Mouse (Mus musculus) kidney, embryonic 16.5 days (tissue): ENCODE results near the gene Mcm2. TPM values are rescaled to one million over a fixed set of nuclear protein-coding genes. Genes with fewer than 3 reads are reported as not detected.

Source experiments
- ATAC-seq: fragments of 200-750 bp; cut with Nextera tagmentation; 2 replicates; pipeline ENCODE4 v1.8.0; 2017; ENCODE audit warnings: moderate TSS enrichment; ENCODE audit not compliant: low FRiP score, low TSS enrichment
- H3K27ac ChIP-seq: fragments of 300-500 bp; sonication (generic); 2 replicates; pipeline ENCODE4 v1.5.1; 2014; ENCODE audit warnings: low read length
- H3K27me3 ChIP-seq: fragments of 300-500 bp; sonication (generic); 2 replicates; pipeline ENCODE4 v1.6.1; 2014; ENCODE audit warnings: low read length, control low read depth, mixed read lengths; ENCODE audit not compliant: insufficient read depth
- H3K36me3 ChIP-seq: fragments of 300-500 bp; sonication (generic); 2 replicates; pipeline ENCODE4 v1.6.1; 2014; ENCODE audit warnings: low read length, control low read depth, mixed read lengths; ENCODE audit not compliant: insufficient read depth
- H3K4me1 ChIP-seq: fragments of 300-500 bp; sonication (generic); 2 replicates; pipeline ENCODE4 v1.6.1; 2014; ENCODE audit warnings: low read length, control low read depth, mixed read lengths; ENCODE audit not compliant: insufficient read depth
- H3K4me2 ChIP-seq: fragments of 300-500 bp; sonication (generic); replicated peaks from 2 replicates; pipeline ENCODE4 v1.6.1; 2014; ENCODE audit warnings: low read depth, low read length
- H3K4me3 ChIP-seq: fragments of 300-500 bp; sonication (generic); 2 replicates; pipeline ENCODE4 v1.5.1; 2014; ENCODE audit warnings: mild to moderate bottlenecking, low read length
- H3K9ac ChIP-seq: fragments of 300-500 bp; sonication (generic); replicated peaks from 2 replicates; pipeline ENCODE4 v1.6.1; 2014; ENCODE audit warnings: low read length
- H3K9me3 ChIP-seq: fragments of 300-500 bp; sonication (generic); 2 replicates; pipeline ENCODE4 v1.6.1; 2016; ENCODE audit warnings: low read length, control low read depth
- WGBS: fragments of 180-500 bp; shearing (Covaris S2); extraction: QIAGEN DNeasy Blood & Tissue Kit; methylation state at CpG from one replicate; pipeline ENCODE4 v1.1.7; 2014; 5-methylcytosine and 5-hydroxymethylcytosine counted together
- polyA plus RNA-seq: library from polyadenylated mRNA; unstranded; fragments of >200 nt; fragmentation: Nextera tagmentation; extraction: Ambion mirVana; gene quantifications from 2 replicates; pipeline ENCODE4 v1.2.1, GENCODE M21; 2015

Gene Mcm2
- polyA plus RNA-seq = 151 and 157 TPM in 2 replicates

GRCm38 (mm10) chr6:88898534-88899048 is at the start of gene Mcm2:
Gene Mcm2, minus strand, starts transcription at chr6:88898780.
- WGBS = under 1% methylated on average over 33 of the region's 33 CpGs
- Histone ChIP-seq H3K27me3 (no peaks in the 10 kb centered on the region), H3K36me3 (peaks cover 17% of the 10 kb centered on the region), H3K4me1 (peaks cover 30% of the 10 kb centered on the region), H3K4me3 (peak within 1 kb of the TSS; percentile 80), H3K9me3 (no peaks in the 10 kb centered on the region), H3K9ac (peak within 1 kb of the TSS; percentile 90), H3K4me2 (peak within 1 kb of the TSS; percentile 78), H3K27ac (peak within 1 kb of the TSS; percentile 71)
- ATAC-seq = peak; percentile 69

- no peak overlapping the region for H3K27ac ChIP-seq
- no peak overlapping the region for H3K9ac ChIP-seq
- H3K4me3 ChIP-seq = no peak overlapping the region
- H3K27me3 ChIP-seq = no peaks in the 10 kb centered on the region
- ATAC-seq = no peak
- H3K36me3 ChIP-seq = no peaks in the 10 kb centered on the region
- H3K9me3 ChIP-seq = no peaks in the 10 kb centered on the region
- no peak overlapping the region for H3K4me2 ChIP-seq
- no peaks in the 10 kb centered on the region for H3K4me1 ChIP-seq
Observed at GRCm38 (mm10) chr6:88947771-88948170, 49.2 kb upstream of the Mcm2 start.

GRCm38 (mm10) chr6:88946442-88946841 is 47.9 kb upstream of the Mcm2 start:
- no peaks in the 10 kb centered on the region for H3K9me3 ChIP-seq
- WGBS = 91% methylated on average over 6 of the region's 6 CpGs

GRCm38 (mm10) chr6:88943666-88944065 is 45.1 kb upstream of the Mcm2 start:
- Histone ChIP-seq H3K36me3 (no peaks in the 10 kb centered on the region), H3K27me3 (no peaks in the 10 kb centered on the region), H3K27ac (no peak overlapping the region), H3K9me3 (no peaks in the 10 kb centered on the region), H3K4me3 (no peak overlapping the region), H3K4me1 (no peaks in the 10 kb centered on the region), H3K4me2 (no peak overlapping the region), H3K9ac (no peak overlapping the region)
- WGBS = 78% methylated on average over 6 of the region's 6 CpGs
- ATAC-seq = no peak

More at GRCm38 (mm10) chr6:88946442-88946841, 47.9 kb upstream of the Mcm2 start:
- Histone ChIP-seq H3K36me3 (no peaks in the 10 kb centered on the region), H3K4me3 (no peak overlapping the region), H3K27ac (no peak overlapping the region), H3K27me3 (no peaks in the 10 kb centered on the region), H3K4me2 (no peak overlapping the region), H3K9ac (no peak overlapping the region), H3K4me1 (no peaks in the 10 kb centered on the region)
- no peak for ATAC-seq

GRCm38 (mm10) chr6:88942595-88942994 is 44.0 kb upstream of the Mcm2 start:
- no peak overlapping the region for H3K4me3 ChIP-seq
- no peak overlapping the region for H3K27ac ChIP-seq
- no peaks in the 10 kb centered on the region for H3K36me3 ChIP-seq
- H3K9me3 ChIP-seq = no peaks in the 10 kb centered on the region
- 54% methylated on average over 8 of the region's 8 CpGs for WGBS
- no peaks in the 10 kb centered on the region for H3K27me3 ChIP-seq
- no peak for ATAC-seq
- no peak overlapping the region for H3K4me2 ChIP-seq
- no peaks in the 10 kb centered on the region for H3K4me1 ChIP-seq
- no peak overlapping the region for H3K9ac ChIP-seq

- no peak for ATAC-seq
- WGBS = 67% methylated on average over 4 of the region's 4 CpGs
- Histone ChIP-seq H3K9me3 (no peaks in the 10 kb centered on the region), H3K4me1 (no peaks in the 10 kb centered on the region), H3K36me3 (no peaks in the 10 kb centered on the region), H3K9ac (no peak overlapping the region), H3K4me2 (no peak overlapping the region), H3K27ac (no peak overlapping the region), H3K27me3 (no peaks in the 10 kb centered on the region), H3K4me3 (no peak overlapping the region)
Observed at GRCm38 (mm10) chr6:88941628-88942027, 43.0 kb upstream of the Mcm2 start.

GRCm38 (mm10) chr6:88940090-88940916 is 41.7 kb upstream of the Mcm2 start:
- Histone ChIP-seq H3K4me2 (no peak overlapping the region), H3K9ac (no peak overlapping the region), H3K36me3 (no peaks in the 10 kb centered on the region), H3K27me3 (no peaks in the 10 kb centered on the region), H3K4me1 (no peaks in the 10 kb centered on the region), H3K27ac (no peak overlapping the region), H3K4me3 (no peak overlapping the region), H3K9me3 (no peaks in the 10 kb centered on the region)
- ATAC-seq = no peak
- WGBS = 76% methylated on average over 9 of the region's 9 CpGs

- H3K27ac ChIP-seq = no peak overlapping the region
- no peaks in the 10 kb centered on the region for H3K9me3 ChIP-seq
- ATAC-seq = no peak
- no peak overlapping the region for H3K9ac ChIP-seq
- H3K27me3 ChIP-seq = no peaks in the 10 kb centered on the region
- H3K4me2 ChIP-seq = no peak overlapping the region
- no peak overlapping the region for H3K4me3 ChIP-seq
- WGBS = 53% methylated on average over 12 of the region's 12 CpGs
- peaks cover 4% of the 10 kb centered on the region for H3K4me1 ChIP-seq
- no peaks in the 10 kb centered on the region for H3K36me3 ChIP-seq
Observed at GRCm38 (mm10) chr6:88939281-88940089, 40.9 kb upstream of the Mcm2 start.

GRCm38 (mm10) chr6:88938664-88939055 is 40.1 kb upstream of the Mcm2 start:
- 74% methylated on average over 5 of the region's 5 CpGs for WGBS
- no peak overlapping the region for H3K4me2 ChIP-seq
- H3K9ac ChIP-seq = no peak overlapping the region
- no peaks in the 10 kb centered on the region for H3K9me3 ChIP-seq
- no peak for ATAC-seq
- peaks cover 11% of the 10 kb centered on the region for H3K4me1 ChIP-seq
- no peaks in the 10 kb centered on the region for H3K36me3 ChIP-seq
- no peaks in the 10 kb centered on the region for H3K27me3 ChIP-seq
- H3K27ac ChIP-seq = no peak overlapping the region
- H3K4me3 ChIP-seq = no peak overlapping the region
